Mouse (Mus musculus): ENCODE measurements around the gene Slc27a3.

- no peak for TF ChIP-seq CTCF (IDR thresholded peaks at IDR 0.05; ENCODE audit: extremely low read depth, insufficient read length, insufficient replicate concordance, low read depth, low read length)
- no peak for TF ChIP-seq POLR2A (IDR thresholded peaks at IDR 0.05; ENCODE audit: low read depth, low read length)
Observed at GRCm38 (mm10) chr3:90388726-90389510, 820 bp downstream of the Slc27a3 start.
